Mouse (Mus musculus) heart, adult 2 months (tissue): ENCODE measurements at regions not wholly inside any gene's neighbourhood (a gene's known extent, or its start where the extent isn't known, plus 50 kb on each side); places are given as distances from the start of the nearest gene placed in this dataset.

Experiments
- DNase-seq, 2 experiments: peaks; one replicate each; pipeline ENCODE4 v3.0.0; 2021
- H3K27ac ChIP-seq: fragments of 200-600 bp; 2 replicates; pipeline ENCODE4 v1.8.1; 2022
- H3K27me3 ChIP-seq: fragments of 200-500 bp; 2 replicates; pipeline ENCODE4 v1.6.1; 2012; ENCODE audit warnings: mild to moderate bottlenecking, low read length, inconsistent platforms, mixed read lengths; ENCODE audit not compliant: control insufficient read depth, insufficient read depth
- H3K36me3 ChIP-seq: fragments of 200-500 bp; 2 replicates; pipeline ENCODE4 v1.6.1; 2012; ENCODE audit warnings: low read length, inconsistent platforms; ENCODE audit not compliant: control insufficient read depth, insufficient read depth
- H3K4me1 ChIP-seq: fragments of 200-500 bp; 2 replicates; pipeline ENCODE4 v1.6.1; 2011; ENCODE audit warnings: low read length; ENCODE audit not compliant: control insufficient read depth, insufficient read depth
- H3K4me3 ChIP-seq: fragments of 200-600 bp; 2 replicates; pipeline ENCODE4 v1.8.1; 2022
- H3K79me2 ChIP-seq: fragments of 200-500 bp; replicated peaks from 2 replicates; pipeline ENCODE4 v1.6.1; 2012; ENCODE audit warnings: mild to moderate bottlenecking, inconsistent platforms, low read length, moderate library complexity, mixed read lengths; ENCODE audit not compliant: control insufficient read depth, insufficient read depth
- H3K9ac ChIP-seq: fragments of 200-500 bp; 2 replicates; pipeline ENCODE4 v1.6.1; 2012; ENCODE audit warnings: low read depth, mild to moderate bottlenecking, control low read depth, inconsistent platforms, low read length, mixed read lengths
- CTCF ChIP-seq: fragments of 200-600 bp; IDR thresholded peaks from 2 replicates; pipeline ENCODE4 v1.8.1; 2022; ENCODE audit warnings: antibody characterized with exemption, mild to moderate bottlenecking, moderate library complexity
- EP300 ChIP-seq: fragments of 200-500 bp; IDR thresholded peaks from 2 replicates; pipeline ENCODE4 v1.6.1; 2011; ENCODE audit warnings: low read depth, low read length, control low read depth; ENCODE audit not compliant: insufficient read depth
- POLR2A ChIP-seq: fragments of 200-500 bp; IDR thresholded peaks from 2 replicates; pipeline ENCODE4 v1.6.1; 2011; ENCODE audit warnings: mild to moderate bottlenecking, low read depth, low read length, control low read depth; ENCODE audit not compliant: insufficient read depth
- WGBS: fragments of 180-500 bp; shearing (Covaris S2); methylation state at CpG from one replicate; pipeline ENCODE4 v1.1.7; 2018; 5-methylcytosine and 5-hydroxymethylcytosine counted together
- intact Hi-C: fragments of 180-260 bp; cut with DNase I; formaldehyde crosslinking; loops from one replicate; pipeline ENCODE4 v1.15.1; 2025

- no peak for DNase-seq
- Histone ChIP-seq H3K4me3 (no peak overlapping the region), H3K79me2 (no peaks in the 10 kb centered on the region), H3K36me3 (no peaks in the 10 kb centered on the region), H3K27ac (no peak overlapping the region), H3K9ac (no peak overlapping the region), H3K4me1 (no peaks in the 10 kb centered on the region), H3K27me3 (no peaks in the 10 kb centered on the region)
- intact Hi-C loops = no loop called here
- WGBS = 56% methylated on average over 2 of the region's 2 CpGs
- TF ChIP-seq POLR2A = no peak
- no peak for TF ChIP-seq CTCF
- no peak for TF ChIP-seq EP300
Observed at GRCm38 (mm10) chr1:166758987-166759386, 77.3 kb upstream of the Fmo9 start.

GRCm38 (mm10) chr1:166773114-166773513, 91.5 kb upstream of the Fmo9 start:
- no peak overlapping the region for H3K9ac ChIP-seq
- TF ChIP-seq EP300 (no peak), CTCF (no peak), POLR2A (no peak)
- intact Hi-C loops = no loop called here
- DNase-seq = no peak
- H3K36me3 ChIP-seq = no peaks in the 10 kb centered on the region
- no peaks in the 10 kb centered on the region for H3K4me1 ChIP-seq
- H3K79me2 ChIP-seq = no peaks in the 10 kb centered on the region
- H3K4me3 ChIP-seq = no peak overlapping the region
- H3K27ac ChIP-seq = no peak overlapping the region
- 76% methylated on average over 1 of the region's 1 CpGs for WGBS
- H3K27me3 ChIP-seq = no peaks in the 10 kb centered on the region

- Histone ChIP-seq H3K9ac (no peak overlapping the region), H3K4me3 (no peak overlapping the region), H3K36me3 (no peaks in the 10 kb centered on the region), H3K27ac (no peak overlapping the region), H3K4me1 (no peaks in the 10 kb centered on the region), H3K79me2 (no peaks in the 10 kb centered on the region), H3K27me3 (no peaks in the 10 kb centered on the region)
- DNase-seq = peak in 1 of 2 experiments; percentile 21
- WGBS = 34% methylated on average over 1 of the region's 1 CpGs
- intact Hi-C loops = loop anchor here (1.0 to 2.0 kb wide), 3 partner anchors 101 to 430 kb away; no protein-coding TSS in a partner anchor
- TF ChIP-seq POLR2A (no peak), EP300 (no peak), CTCF (peak; percentile 85)
Observed at GRCm38 (mm10) chr1:166782106-166782505, 100.5 kb upstream of the Fmo9 start.

DNA sequence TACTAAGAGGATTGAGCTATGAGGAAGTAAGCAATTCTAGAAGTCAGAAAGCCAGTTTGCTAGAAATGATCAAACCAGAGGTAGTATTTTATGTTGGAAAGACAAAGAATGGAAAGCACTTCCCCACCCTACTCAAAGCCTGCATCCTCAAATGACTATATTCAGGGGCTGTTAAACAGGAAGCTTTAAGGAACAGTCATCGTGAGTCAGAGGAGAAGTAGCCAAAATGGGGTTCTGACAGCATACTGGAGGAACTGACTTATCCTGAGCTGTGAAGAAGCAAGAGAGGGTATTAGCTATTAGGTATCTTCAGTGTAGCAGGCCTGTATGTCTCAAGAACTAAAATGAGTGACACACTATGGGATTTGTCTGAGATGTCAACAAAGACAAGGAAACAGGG, 106.3 kb upstream of the Fmo9 start:
- no peaks in the 10 kb centered on the region for H3K79me2 ChIP-seq
- H3K9ac ChIP-seq = no peak overlapping the region
- no peak overlapping the region for H3K27ac ChIP-seq
- no peaks in the 10 kb centered on the region for H3K27me3 ChIP-seq
- intact Hi-C loops = no loop called here
- DNase-seq = no peak
- no peaks in the 10 kb centered on the region for H3K36me3 ChIP-seq
- H3K4me1 ChIP-seq = no peaks in the 10 kb centered on the region
- no peak overlapping the region for H3K4me3 ChIP-seq
- 22% methylated on average over 1 of the region's 1 CpGs for WGBS
- TF ChIP-seq EP300 (no peak), CTCF (no peak), POLR2A (no peak)

GRCm38 (mm10) chr1:166788824-166789399, 107.3 kb upstream of the Fmo9 start:
- TF ChIP-seq POLR2A (no peak), EP300 (no peak), CTCF (no peak)
- 63% methylated on average over 1 of the region's 1 CpGs for WGBS
- Histone ChIP-seq H3K36me3 (no peaks in the 10 kb centered on the region), H3K27ac (no peak overlapping the region), H3K4me3 (no peak overlapping the region), H3K4me1 (no peaks in the 10 kb centered on the region; the same call in 1 of the 2 replicates), H3K27me3 (no peaks in the 10 kb centered on the region), H3K9ac (no peak overlapping the region), H3K79me2 (no peaks in the 10 kb centered on the region)
- intact Hi-C loops = no loop called here
- no peak for DNase-seq

DNA sequence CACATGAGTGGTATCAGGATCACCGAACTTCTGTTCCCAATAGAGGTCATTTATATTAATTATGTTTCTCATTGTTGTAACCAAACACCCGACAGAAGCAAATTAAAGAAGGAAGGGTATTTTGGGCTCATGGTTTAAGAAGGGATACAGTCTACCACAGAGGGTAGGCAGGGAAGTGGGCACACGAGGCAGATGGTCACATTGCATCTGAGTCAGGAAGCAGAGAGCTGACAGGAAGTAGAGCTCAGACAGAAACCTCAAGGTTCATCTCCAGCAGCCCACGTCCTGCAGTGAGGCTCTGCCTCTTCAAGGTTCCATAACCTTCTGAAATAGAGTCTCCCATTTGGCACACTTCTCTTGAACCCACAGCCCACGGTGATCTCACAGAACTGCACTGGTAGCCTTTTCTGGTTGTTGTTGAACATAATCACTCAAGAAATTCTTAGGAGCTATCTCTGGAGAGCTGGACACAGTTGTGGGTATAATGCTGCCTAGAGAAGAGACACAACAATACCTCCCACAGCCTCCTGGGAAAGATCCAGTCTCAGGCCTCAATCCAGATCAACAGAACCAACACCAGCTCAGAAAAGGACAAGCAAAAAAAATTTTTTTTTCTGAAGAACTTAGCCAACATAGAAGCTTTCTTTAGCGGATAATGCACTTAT, 111.5 kb upstream of the Fmo9 start:
- WGBS = 67% methylated on average over 6 of the region's 6 CpGs
- no peak overlapping the region for H3K9ac ChIP-seq
- TF ChIP-seq EP300 (no peak), CTCF (no peak), POLR2A (no peak)

More for the DNA sequence above, 111.5 kb upstream of the Fmo9 start:
- Histone ChIP-seq H3K27me3 (no peaks in the 10 kb centered on the region), H3K79me2 (no peaks in the 10 kb centered on the region), H3K4me1 (no peaks in the 10 kb centered on the region; the same call in 1 of the 2 replicates), H3K27ac (no peak overlapping the region), H3K4me3 (no peak overlapping the region), H3K36me3 (no peaks in the 10 kb centered on the region)
- DNase-seq = no peak
- intact Hi-C loops = loop anchor here (10.0 kb wide), 1 partner anchor 542 kb away; no protein-coding TSS in a partner anchor
